Mouse (Mus musculus): ENCODE results near the gene Fgfrl1. TPM values are rescaled to one million over a fixed set of nuclear protein-coding genes. Genes with fewer than 3 reads are reported as not detected.

Gene Fgfrl1
- polyA plus RNA-seq, 1 experiment = 12.6 TPM

- DNase-seq (ENCODE audit: low read depth in 1 of 2, low spot score in 2 of 2) = no peak
- Histone ChIP-seq H3K36me3 (ENCODE audit: control insufficient read depth, insufficient read depth, low read length) (peaks cover 39% of the 10 kb centered on the region), H3K4me1 (ENCODE audit: control insufficient read depth, insufficient read depth, insufficient read length) (no peaks in the 10 kb centered on the region), H3K27ac (ENCODE audit: insufficient read depth, low read length) (no peak overlapping the region), H3K4me3 (ENCODE audit: extremely low read depth, insufficient read depth, insufficient read length) (no peak overlapping the region), H3K27me3 (ENCODE audit: control insufficient read depth, insufficient read depth, low read length) (no peaks in the 10 kb centered on the region)
- WGBS = 96% methylated on average over 11 of the region's 11 CpGs
- TF ChIP-seq CTCF (IDR thresholded peaks at IDR 0.05; ENCODE audit: extremely low read depth, insufficient read depth, insufficient read length, insufficient replicate concordance) = no peak
- no peak for TF ChIP-seq POLR2A (IDR thresholded peaks at IDR 0.05; ENCODE audit: low read depth, low read length)
These were observed 43.1 kb upstream of the Fgfrl1 start for GRCm38 (mm10) chr5:108648937-108649576.

- Histone ChIP-seq H3K4me1 (ENCODE audit: control insufficient read depth, insufficient read depth, insufficient read length) (no peaks in the 10 kb centered on the region), H3K36me3 (ENCODE audit: control insufficient read depth, insufficient read depth, low read length) (peaks cover 45% of the 10 kb centered on the region), H3K27ac (ENCODE audit: insufficient read depth, low read length) (no peak overlapping the region), H3K4me3 (ENCODE audit: extremely low read depth, insufficient read depth, insufficient read length) (no peak overlapping the region), H3K27me3 (ENCODE audit: control insufficient read depth, insufficient read depth, low read length) (no peaks in the 10 kb centered on the region)
- DNase-seq (ENCODE audit: low read depth in 1 of 2, low spot score in 2 of 2) = no peak
- TF ChIP-seq POLR2A (IDR thresholded peaks at IDR 0.05; ENCODE audit: low read depth, low read length) (no peak), CTCF (IDR thresholded peaks at IDR 0.05; ENCODE audit: extremely low read depth, insufficient read depth, insufficient read length, insufficient replicate concordance) (no peak)
- 91% methylated on average over 7 of the region's 7 CpGs for WGBS
These were observed 41.8 kb upstream of the Fgfrl1 start for GRCm38 (mm10) chr5:108650341-108650740.

- no peaks in the 10 kb centered on the region for H3K4me1 ChIP-seq (ENCODE audit: control insufficient read depth, insufficient read depth, insufficient read length)
- no peaks in the 10 kb centered on the region for H3K27me3 ChIP-seq (ENCODE audit: control insufficient read depth, insufficient read depth, low read length)
- TF ChIP-seq CTCF (IDR thresholded peaks at IDR 0.05; ENCODE audit: extremely low read depth, insufficient read depth, insufficient read length, insufficient replicate concordance) (no peak), POLR2A (IDR thresholded peaks at IDR 0.05; ENCODE audit: low read depth, low read length) (no peak)
- WGBS = 84% methylated on average over 5 of the region's 5 CpGs
- no peak overlapping the region for H3K27ac ChIP-seq (ENCODE audit: insufficient read depth, low read length)
- H3K4me3 ChIP-seq (ENCODE audit: extremely low read depth, insufficient read depth, insufficient read length) = no peak overlapping the region
- DNase-seq (ENCODE audit: low read depth in 1 of 2, low spot score in 2 of 2) = no peak
- H3K36me3 ChIP-seq (ENCODE audit: control insufficient read depth, insufficient read depth, low read length) = peaks cover 45% of the 10 kb centered on the region
These were observed 41.0 kb upstream of the Fgfrl1 start for GRCm38 (mm10) chr5:108651136-108651720.

- Histone ChIP-seq H3K4me3 (ENCODE audit: extremely low read depth, insufficient read depth, insufficient read length) (no peak overlapping the region), H3K36me3 (ENCODE audit: control insufficient read depth, insufficient read depth, low read length) (peaks cover 44% of the 10 kb centered on the region), H3K4me1 (ENCODE audit: control insufficient read depth, insufficient read depth, insufficient read length) (no peaks in the 10 kb centered on the region), H3K27ac (ENCODE audit: insufficient read depth, low read length) (no peak overlapping the region), H3K27me3 (ENCODE audit: control insufficient read depth, insufficient read depth, low read length) (no peaks in the 10 kb centered on the region)
- 61% methylated on average over 1 of the region's 1 CpGs for WGBS
- TF ChIP-seq POLR2A (IDR thresholded peaks at IDR 0.05; ENCODE audit: low read depth, low read length) = no peak
- TF ChIP-seq CTCF (IDR thresholded peaks at IDR 0.05; ENCODE audit: extremely low read depth, insufficient read depth, insufficient read length, insufficient replicate concordance) = peak; percentile 38; the same call in 1 of the 2 replicates
- DNase-seq (ENCODE audit: low read depth in 1 of 2, low spot score in 2 of 2) = peak; percentile 52 to 70
These were observed 40.4 kb upstream of the Fgfrl1 start for GRCm38 (mm10) chr5:108651823-108652222.

- Histone ChIP-seq H3K27me3 (ENCODE audit: control insufficient read depth, insufficient read depth, low read length) (no peaks in the 10 kb centered on the region), H3K36me3 (ENCODE audit: control insufficient read depth, insufficient read depth, low read length) (peaks cover 38% of the 10 kb centered on the region), H3K27ac (ENCODE audit: insufficient read depth, low read length) (no peak overlapping the region), H3K4me1 (ENCODE audit: control insufficient read depth, insufficient read depth, insufficient read length) (no peaks in the 10 kb centered on the region), H3K4me3 (ENCODE audit: extremely low read depth, insufficient read depth, insufficient read length) (no peak overlapping the region)
- no peak for DNase-seq (ENCODE audit: low read depth in 1 of 2, low spot score in 2 of 2)
- TF ChIP-seq CTCF (IDR thresholded peaks at IDR 0.05; ENCODE audit: extremely low read depth, insufficient read depth, insufficient read length, insufficient replicate concordance) = no peak
- no peak for TF ChIP-seq POLR2A (IDR thresholded peaks at IDR 0.05; ENCODE audit: low read depth, low read length)
- 95% methylated on average over 6 of the region's 6 CpGs for whole genome bisulfite sequencing
These were observed 38.8 kb upstream of the Fgfrl1 start for GRCm38 (mm10) chr5:108653341-108653740.

GRCm38 (mm10) chr5:108654444-108654990, 37.7 kb upstream of the Fgfrl1 start:
- DNase-seq (ENCODE audit: low read depth in 1 of 2, low spot score in 2 of 2) = no peak
- H3K27ac ChIP-seq (ENCODE audit: insufficient read depth, low read length) = no peak overlapping the region
- no peak for TF ChIP-seq CTCF (IDR thresholded peaks at IDR 0.05; ENCODE audit: extremely low read depth, insufficient read depth, insufficient read length, insufficient replicate concordance)
- TF ChIP-seq POLR2A (IDR thresholded peaks at IDR 0.05; ENCODE audit: low read depth, low read length) = no peak
- WGBS = 96% methylated on average over 10 of the region's 10 CpGs
- peaks cover 28% of the 10 kb centered on the region for H3K36me3 ChIP-seq (ENCODE audit: control insufficient read depth, insufficient read depth, low read length)
- H3K4me1 ChIP-seq (ENCODE audit: control insufficient read depth, insufficient read depth, insufficient read length) = peaks cover 2% of the 10 kb centered on the region; the same call in 1 of the 2 replicates
- H3K4me3 ChIP-seq (ENCODE audit: extremely low read depth, insufficient read depth, insufficient read length) = no peak overlapping the region
- no peaks in the 10 kb centered on the region for H3K27me3 ChIP-seq (ENCODE audit: control insufficient read depth, insufficient read depth, low read length)

- peaks cover 26% of the 10 kb centered on the region for H3K36me3 ChIP-seq (ENCODE audit: control insufficient read depth, insufficient read depth, low read length)
These were observed 36.8 kb upstream of the Fgfrl1 start for GRCm38 (mm10) chr5:108655381-108655780.

More at GRCm38 (mm10) chr5:108655381-108655780, 36.8 kb upstream of the Fgfrl1 start:
- Histone ChIP-seq H3K4me3 (ENCODE audit: extremely low read depth, insufficient read depth, insufficient read length) (no peak overlapping the region), H3K27ac (ENCODE audit: insufficient read depth, low read length) (no peak overlapping the region), H3K27me3 (ENCODE audit: control insufficient read depth, insufficient read depth, low read length) (no peaks in the 10 kb centered on the region), H3K4me1 (ENCODE audit: control insufficient read depth, insufficient read depth, insufficient read length) (peaks cover 7% of the 10 kb centered on the region; the same call in 1 of the 2 replicates)
- no peak for TF ChIP-seq POLR2A (IDR thresholded peaks at IDR 0.05; ENCODE audit: low read depth, low read length)
- TF ChIP-seq CTCF (IDR thresholded peaks at IDR 0.05; ENCODE audit: extremely low read depth, insufficient read depth, insufficient read length, insufficient replicate concordance) = no peak
- no peak for DNase-seq (ENCODE audit: low read depth in 1 of 2, low spot score in 2 of 2)
- 89% methylated on average over 9 of the region's 9 CpGs for WGBS
